Mouse (Mus musculus) heart, adult 11 months (tissue): ENCODE results near the gene Tmem223.
"Not testable (repeated sequence)": the region's sequence is repeated elsewhere in the genome, so short reads cannot be mapped to it uniquely, and the experiment has no call there.

ENCODE experiments used
- DNase-seq: peaks from one replicate; pipeline ENCODE4 v3.0.0; 2022

Tmem223 gene

GRCm38 (mm10) chr19:8770567-8771270 is at the start of gene Tmem223:
Tmem223 (plus strand) TSS chr19:8770996.
- peak; percentile 98 for DNase-seq

- no peak for DNase-seq
These were observed 49.4 kb upstream of the Tmem223 start for GRCm38 (mm10) chr19:8721378-8721777.

GRCm38 (mm10) chr19:8722021-8722420 is 48.8 kb upstream of the Tmem223 start:
- DNase-seq = no peak

DNA sequence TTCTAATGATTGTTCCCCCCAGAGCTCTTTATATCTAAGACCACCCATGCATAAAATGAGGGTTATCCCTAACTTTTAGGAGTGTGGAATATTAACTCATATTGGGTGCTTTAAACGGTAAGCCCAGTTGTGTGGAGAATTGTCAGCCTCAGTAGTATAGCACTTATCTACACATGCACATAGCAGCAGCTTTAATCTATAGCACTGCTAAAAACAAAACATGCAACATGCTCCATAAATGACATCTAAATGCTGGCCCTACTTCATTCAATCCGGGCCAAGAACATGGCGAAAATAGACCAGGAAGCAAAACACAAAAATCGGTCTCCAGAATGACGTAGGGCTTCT is 48.3 kb upstream of the Tmem223 start:
- no peak for DNase-seq

DNA sequence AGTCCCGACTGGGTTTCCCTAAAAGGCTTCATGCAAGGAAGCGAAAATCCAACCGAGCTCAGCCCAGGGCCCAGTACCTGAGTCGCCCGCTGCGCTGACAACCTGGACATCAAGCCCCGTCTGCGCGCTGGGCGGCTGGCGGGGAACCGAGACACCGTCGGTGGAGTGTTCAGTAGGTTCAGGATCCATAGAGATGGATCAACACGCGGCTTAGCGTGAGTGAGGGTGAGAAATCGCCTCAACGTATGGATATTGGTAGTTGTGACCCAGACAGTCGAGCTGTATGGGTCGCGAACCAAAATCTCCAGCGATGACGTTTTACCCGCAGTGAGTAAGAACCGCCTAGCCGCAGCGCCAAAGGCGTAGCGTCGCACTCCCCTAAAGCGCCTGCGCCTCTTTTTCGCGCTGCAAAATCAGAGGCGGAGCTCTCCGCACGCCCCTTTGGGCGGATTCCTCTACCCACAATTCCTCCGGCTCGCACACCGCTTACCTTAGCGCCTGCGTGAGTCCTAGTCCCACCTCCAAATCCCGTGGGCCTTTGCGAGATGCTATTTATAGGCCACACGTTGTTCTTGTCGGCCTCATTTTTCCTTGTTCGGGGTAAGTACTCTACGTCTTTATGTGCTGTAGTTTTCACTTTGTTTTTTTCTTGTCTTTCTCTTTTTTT is 47.8 kb upstream of the Tmem223 start, which contains the start of gene Slc3a2:
TSS of gene Slc3a2 (minus strand) at position 463 of the 667 bp plus-strand sequence.
- DNase-seq = peak; percentile 100

- peak; percentile 90 for DNase-seq
These were observed 47.0 kb upstream of the Tmem223 start for GRCm38 (mm10) chr19:8723574-8724346.

GRCm38 (mm10) chr19:8724392-8724791 is 46.4 kb upstream of the Tmem223 start:
- DNase-seq = no peak

- DNase-seq = no peak
These were observed 45.6 kb upstream of the Tmem223 start for GRCm38 (mm10) chr19:8725081-8725613.

- no peak for DNase-seq
These were observed 44.0 kb upstream of the Tmem223 start for GRCm38 (mm10) chr19:8726609-8727390.

DNA sequence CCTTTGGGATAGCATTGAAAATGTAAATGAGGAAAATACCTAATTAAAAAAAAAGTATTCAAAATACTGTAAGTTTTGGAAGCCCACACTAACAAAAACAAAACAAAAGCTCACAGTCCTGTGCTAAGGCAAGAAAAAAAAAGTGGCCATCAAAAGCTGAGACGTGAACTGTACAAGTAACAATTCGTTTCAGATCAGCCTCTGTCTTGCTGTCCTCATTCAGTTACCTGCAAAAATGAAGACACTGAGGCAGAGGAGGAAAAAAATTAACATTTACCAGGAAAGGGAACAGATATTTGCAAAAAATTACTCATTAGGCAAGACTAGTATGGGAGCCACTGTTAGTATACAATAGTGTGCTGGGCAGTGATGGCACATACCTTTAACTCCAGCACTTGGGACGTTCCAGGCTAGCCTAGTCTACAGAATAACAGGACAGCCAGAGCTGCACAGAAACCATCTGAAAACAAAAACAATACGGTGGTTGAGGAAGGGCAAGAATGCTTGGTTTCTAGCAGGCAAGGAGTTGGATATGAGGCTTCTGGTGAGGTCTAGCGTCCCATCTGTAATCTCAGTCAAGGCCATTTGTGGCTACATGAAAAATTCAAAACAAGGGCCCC is 43.2 kb upstream of the Tmem223 start:
- no peak for DNase-seq

- not testable (repeated sequence) for DNase-seq
These were observed 42.3 kb upstream of the Tmem223 start for GRCm38 (mm10) chr19:8728335-8729099.

- DNase-seq = peak; percentile 70
These were observed 36.5 kb upstream of the Tmem223 start for GRCm38 (mm10) chr19:8734334-8734733.

GRCm38 (mm10) chr19:8735389-8736159 is 35.2 kb upstream of the Tmem223 start, which contains the start of gene Wdr74:
Wdr74 (plus strand) TSS chr19:8735827.
- peak; percentile 99 for DNase-seq

- no peak for DNase-seq
These were observed 34.7 kb upstream of the Tmem223 start for GRCm38 (mm10) chr19:8736160-8736467.

DNA sequence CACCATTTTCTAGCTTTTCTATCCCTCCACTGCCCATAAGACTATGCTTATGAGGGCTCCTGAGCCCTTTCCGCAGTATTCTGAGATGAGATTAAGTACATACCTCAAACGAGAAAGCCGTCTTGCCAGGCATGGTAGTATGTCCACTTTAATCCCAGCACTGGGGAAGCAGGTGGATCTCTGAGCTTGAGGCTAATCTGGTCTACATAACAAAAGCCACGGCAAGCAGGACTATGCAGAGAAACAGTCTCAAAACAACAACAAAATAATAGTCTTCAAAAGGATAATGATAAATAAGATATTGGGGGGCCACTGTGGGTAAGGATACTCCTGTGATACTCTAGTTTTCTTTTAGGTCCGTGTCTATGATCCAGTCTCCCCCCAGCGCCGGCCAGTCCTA is 31.9 kb upstream of the Tmem223 start:
- DNase-seq = peak; percentile 70

GRCm38 (mm10) chr19:8739646-8740045 is 31.1 kb upstream of the Tmem223 start:
- peak; percentile 82 for DNase-seq

GRCm38 (mm10) chr19:8740603-8741002 is 30.2 kb upstream of the Tmem223 start, which contains the start of gene 1700092M07Rik:
1700092M07Rik (plus strand) TSS chr19:8740718.
- DNase-seq = peak; percentile 92

DNA sequence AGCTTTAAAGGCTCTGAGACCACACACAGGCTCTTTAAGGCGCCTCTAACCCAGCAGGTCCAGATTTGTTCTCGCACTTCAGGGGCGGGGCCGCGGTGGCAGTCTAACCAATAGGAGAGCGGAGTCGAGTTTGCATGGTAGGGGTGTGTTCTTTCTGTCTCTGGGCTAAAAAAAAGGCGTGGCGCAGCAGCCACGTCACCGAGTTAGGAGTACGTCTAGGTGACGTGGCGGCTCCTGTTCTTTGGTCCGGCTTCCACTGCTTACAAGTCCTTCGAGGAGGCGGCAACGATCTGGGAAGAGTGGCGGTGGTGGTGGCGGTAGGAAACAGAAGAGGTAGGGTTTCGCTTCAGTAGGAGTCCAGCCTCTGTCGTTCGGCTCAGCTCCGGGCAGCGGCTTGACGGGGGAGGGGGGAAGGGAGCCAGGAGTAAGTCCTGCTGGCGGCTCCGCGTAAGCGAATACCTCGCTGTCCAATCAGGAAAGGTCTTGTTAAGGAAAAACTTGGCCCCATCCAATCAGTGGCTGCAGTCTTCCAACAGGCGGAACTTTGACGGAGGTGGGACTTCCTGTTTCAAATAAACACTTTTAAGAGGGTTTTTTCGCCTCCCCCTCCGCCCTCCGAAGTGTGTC is 29.4 kb upstream of the Tmem223 start, which contains the start of gene Stx5a:
TSS of gene Stx5a (plus strand) at position 171 of the 627 bp plus-strand sequence.
- peak; percentile 100 for DNase-seq

GRCm38 (mm10) chr19:8742176-8742575 is 28.6 kb upstream of the Tmem223 start:
- peak; percentile 94 for DNase-seq

GRCm38 (mm10) chr19:8745382-8745781 is 25.4 kb upstream of the Tmem223 start:
- no peak for DNase-seq
